Mouse (Mus musculus): ENCODE measurements around the gene Cux1. TPM values are rescaled to one million over a fixed set of nuclear protein-coding genes. Genes with fewer than 3 reads are reported as not detected.

The Cux1 gene
- polyA plus RNA-seq, 1 experiment: 126 TPM

DNA sequence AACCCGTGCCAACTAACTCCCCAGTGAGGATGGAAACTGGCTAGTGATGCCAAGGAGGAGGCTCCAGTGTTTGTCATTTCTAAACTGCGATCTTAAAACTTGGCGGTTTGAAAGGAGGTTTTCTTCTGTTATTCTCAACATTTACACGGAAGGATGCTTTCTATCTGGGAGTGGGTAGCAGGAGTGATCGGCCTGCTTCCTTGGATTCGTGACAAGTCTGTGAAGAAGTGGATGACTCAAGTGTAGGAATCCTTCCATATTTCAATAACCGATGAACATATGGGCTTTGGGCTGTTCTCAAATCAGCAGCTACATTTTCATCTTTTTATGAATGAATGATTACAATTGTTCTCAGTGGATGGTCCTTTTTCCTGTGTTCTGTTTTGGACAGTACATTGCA lies 282.2 kb downstream of the Cux1 start:
- no peak overlapping the region for H3K4me3 ChIP-seq (ENCODE audit: insufficient read depth, low read depth, low read length)
- no peaks in the 10 kb centered on the region for H3K36me3 ChIP-seq (ENCODE audit: control insufficient read depth, insufficient read depth, low read length)
- 89% methylated on average over 7 of the region's 7 CpGs for WGBS
- no peak overlapping the region for H3K27ac ChIP-seq (ENCODE audit: insufficient read depth, low read depth, low read length)
- no peak for DNase-seq
- no peaks in the 10 kb centered on the region for H3K27me3 ChIP-seq (replicated peaks; ENCODE audit: control insufficient read depth, insufficient read depth, low read length)
- TF ChIP-seq CTCF (conservative IDR thresholded peaks at IDR 0.05; ENCODE audit: insufficient read depth, insufficient read length, low read depth, low read length) (no peak), POLR2A (IDR thresholded peaks at IDR 0.05; ENCODE audit: low read depth, low read length) (no peak)
- no peaks in the 10 kb centered on the region for H3K4me1 ChIP-seq (ENCODE audit: control insufficient read depth, insufficient read depth, low read length)

DNA sequence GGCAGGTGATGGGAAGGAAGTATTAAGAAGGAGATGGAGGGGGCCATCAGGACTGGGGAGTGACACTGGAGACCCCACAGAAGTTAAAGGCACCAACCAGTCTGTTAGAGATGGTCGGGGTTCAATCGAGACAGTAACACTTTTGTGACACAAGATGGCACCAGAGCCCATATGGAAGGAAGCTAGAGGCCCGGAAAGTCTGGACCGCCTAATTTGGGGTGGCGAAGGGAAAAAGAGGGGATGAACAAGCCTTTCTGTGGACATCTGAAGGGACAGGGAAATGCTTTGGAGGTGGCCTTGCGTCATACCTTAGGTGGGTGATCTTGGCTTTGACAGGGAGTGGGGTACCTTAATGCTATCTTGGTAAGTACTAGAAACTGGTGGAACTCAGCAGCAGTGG lies 285.9 kb downstream of the Cux1 start:
- no peak overlapping the region for H3K4me3 ChIP-seq (ENCODE audit: insufficient read depth, low read depth, low read length)
- peaks cover 4% of the 10 kb centered on the region; the same call in 1 of the 2 replicates for H3K36me3 ChIP-seq (ENCODE audit: control insufficient read depth, insufficient read depth, low read length)

DNA sequence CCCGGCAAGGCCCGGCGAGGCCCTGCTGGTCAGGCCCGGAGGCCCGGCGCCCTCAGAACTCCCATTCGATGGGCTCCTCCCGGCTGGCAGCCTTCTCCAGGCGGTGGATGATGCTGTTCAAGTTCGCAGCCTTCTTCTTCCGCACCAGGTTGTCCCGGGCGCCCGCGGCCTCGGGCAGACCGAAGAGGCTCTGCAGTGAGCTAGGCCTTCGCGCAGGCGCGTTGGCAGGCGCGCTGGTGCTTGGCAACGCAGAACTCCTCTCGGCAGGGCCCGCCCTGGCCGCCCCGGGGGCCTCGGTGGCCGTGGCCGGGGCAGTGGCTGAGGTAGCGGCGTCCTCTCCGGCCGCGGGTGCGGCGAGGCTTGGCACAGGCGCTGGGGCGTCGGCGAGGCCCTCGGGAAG lies 292.6 kb downstream of the Cux1 start:
- no peaks in the 10 kb centered on the region for H3K27me3 ChIP-seq (replicated peaks; ENCODE audit: control insufficient read depth, insufficient read depth, low read length)
- no peak for TF ChIP-seq POLR2A (IDR thresholded peaks at IDR 0.05; ENCODE audit: low read depth, low read length)
- no peak for TF ChIP-seq CTCF (conservative IDR thresholded peaks at IDR 0.05; ENCODE audit: insufficient read depth, insufficient read length, low read depth, low read length)
- H3K4me3 ChIP-seq (ENCODE audit: insufficient read depth, low read depth, low read length): no peak overlapping the region
- DNase-seq: no peak
- 89% methylated on average over 43 of the region's 43 CpGs for WGBS
- H3K27ac ChIP-seq (ENCODE audit: insufficient read depth, low read depth, low read length): no peak overlapping the region
- peaks cover 10% of the 10 kb centered on the region for H3K36me3 ChIP-seq (ENCODE audit: control insufficient read depth, insufficient read depth, low read length)
- no peaks in the 10 kb centered on the region for H3K4me1 ChIP-seq (ENCODE audit: control insufficient read depth, insufficient read depth, low read length)

More for the DNA sequence above, 285.9 kb downstream of the Cux1 start:
- H3K27me3 ChIP-seq (replicated peaks; ENCODE audit: control insufficient read depth, insufficient read depth, low read length): no peaks in the 10 kb centered on the region
- H3K4me1 ChIP-seq (ENCODE audit: control insufficient read depth, insufficient read depth, low read length): no peaks in the 10 kb centered on the region
- DNase-seq: peak; percentile 17
- WGBS: 65% methylated on average over 6 of the region's 6 CpGs
- H3K27ac ChIP-seq (ENCODE audit: insufficient read depth, low read depth, low read length): no peak overlapping the region
- TF ChIP-seq POLR2A (IDR thresholded peaks at IDR 0.05; ENCODE audit: low read depth, low read length) (no peak), CTCF (conservative IDR thresholded peaks at IDR 0.05; ENCODE audit: insufficient read depth, insufficient read length, low read depth, low read length) (peak; percentile 45)

DNA sequence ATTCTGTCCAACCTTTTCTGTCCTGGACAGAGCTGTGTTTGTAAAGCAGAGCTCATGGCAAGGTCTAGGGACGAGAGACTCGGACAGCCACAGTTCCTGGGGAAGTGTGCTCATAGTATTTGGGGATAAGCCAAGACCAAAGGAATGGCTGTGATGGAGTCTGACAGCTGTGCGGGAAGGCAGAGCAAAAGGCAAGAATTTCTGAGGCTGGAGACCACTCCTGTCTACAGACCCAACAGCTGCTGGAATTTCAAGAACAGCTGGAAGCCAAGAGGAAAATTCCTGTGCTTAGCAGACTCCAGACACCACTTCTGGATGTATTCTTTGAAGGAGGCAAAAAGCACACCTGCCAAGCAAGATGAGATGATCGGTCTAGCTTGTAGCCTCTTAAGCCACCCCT lies 297.4 kb downstream of the Cux1 start:
- TF ChIP-seq CTCF (conservative IDR thresholded peaks at IDR 0.05; ENCODE audit: insufficient read depth, insufficient read length, low read depth, low read length) (no peak), POLR2A (IDR thresholded peaks at IDR 0.05; ENCODE audit: low read depth, low read length) (no peak)
- DNase-seq: no peak
- 67% methylated on average over 4 of the region's 4 CpGs for WGBS
- Histone ChIP-seq H3K4me1 (ENCODE audit: control insufficient read depth, insufficient read depth, low read length) (no peaks in the 10 kb centered on the region), H3K4me3 (ENCODE audit: insufficient read depth, low read depth, low read length) (no peak overlapping the region), H3K27me3 (replicated peaks; ENCODE audit: control insufficient read depth, insufficient read depth, low read length) (no peaks in the 10 kb centered on the region), H3K36me3 (ENCODE audit: control insufficient read depth, insufficient read depth, low read length) (peaks cover 5% of the 10 kb centered on the region), H3K27ac (ENCODE audit: insufficient read depth, low read depth, low read length) (no peak overlapping the region)

DNA sequence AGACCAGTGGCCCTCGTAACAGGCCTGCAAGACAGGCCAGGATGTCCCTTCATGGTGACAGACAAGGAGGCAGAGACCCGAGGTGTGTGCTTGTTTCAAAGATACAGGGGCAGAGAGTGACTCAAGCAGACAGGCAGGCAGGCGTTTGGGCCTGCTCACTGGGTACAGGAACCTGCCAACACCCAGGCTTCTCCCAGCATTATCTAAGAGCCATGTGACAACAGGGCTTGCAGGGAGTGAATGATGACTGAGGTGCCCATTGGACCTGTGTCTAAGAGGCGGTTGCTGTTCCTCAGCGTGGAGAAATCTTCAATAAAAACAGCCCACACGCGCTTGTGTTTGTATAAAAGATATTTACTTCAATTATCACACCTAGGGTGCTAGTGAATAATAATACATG lies 301.2 kb downstream of the Cux1 start:
- H3K27ac ChIP-seq (ENCODE audit: insufficient read depth, low read depth, low read length): no peak overlapping the region
- DNase-seq: no peak
- no peaks in the 10 kb centered on the region for H3K27me3 ChIP-seq (replicated peaks; ENCODE audit: control insufficient read depth, insufficient read depth, low read length)
- no peaks in the 10 kb centered on the region for H3K36me3 ChIP-seq (ENCODE audit: control insufficient read depth, insufficient read depth, low read length)
- TF ChIP-seq CTCF (conservative IDR thresholded peaks at IDR 0.05; ENCODE audit: insufficient read depth, insufficient read length, low read depth, low read length): no peak
- no peak for TF ChIP-seq POLR2A (IDR thresholded peaks at IDR 0.05; ENCODE audit: low read depth, low read length)
- no peak overlapping the region for H3K4me3 ChIP-seq (ENCODE audit: insufficient read depth, low read depth, low read length)
- 84% methylated on average over 7 of the region's 7 CpGs for WGBS
- no peaks in the 10 kb centered on the region for H3K4me1 ChIP-seq (ENCODE audit: control insufficient read depth, insufficient read depth, low read length)

DNA sequence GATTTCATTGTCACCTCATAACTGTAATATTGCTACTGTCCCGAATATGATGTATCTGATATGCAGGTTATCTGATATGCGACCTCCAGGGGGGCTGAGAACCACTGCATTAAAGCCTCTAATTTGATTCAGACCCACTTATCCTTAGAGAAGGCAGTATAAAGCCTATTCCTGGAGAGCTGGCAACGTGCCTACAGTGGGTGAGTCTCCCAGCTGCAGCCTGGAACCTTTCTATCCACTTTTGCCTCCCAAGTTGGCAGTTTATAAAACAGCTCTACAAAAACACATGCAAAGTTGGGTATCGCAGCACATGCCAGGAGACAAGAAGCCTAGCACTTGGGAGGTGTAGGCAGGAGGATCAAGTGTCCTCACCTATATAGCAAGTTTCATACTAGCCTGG lies 303.9 kb downstream of the Cux1 start:
- Histone ChIP-seq H3K27ac (ENCODE audit: insufficient read depth, low read depth, low read length) (no peak overlapping the region), H3K4me1 (ENCODE audit: control insufficient read depth, insufficient read depth, low read length) (no peaks in the 10 kb centered on the region), H3K36me3 (ENCODE audit: control insufficient read depth, insufficient read depth, low read length) (no peaks in the 10 kb centered on the region), H3K4me3 (ENCODE audit: insufficient read depth, low read depth, low read length) (no peak overlapping the region), H3K27me3 (replicated peaks; ENCODE audit: control insufficient read depth, insufficient read depth, low read length) (no peaks in the 10 kb centered on the region)
- 86% methylated on average over 4 of the region's 4 CpGs for WGBS
- no peak for DNase-seq
- TF ChIP-seq CTCF (conservative IDR thresholded peaks at IDR 0.05; ENCODE audit: insufficient read depth, insufficient read length, low read depth, low read length) (no peak), POLR2A (IDR thresholded peaks at IDR 0.05; ENCODE audit: low read depth, low read length) (no peak)

DNA sequence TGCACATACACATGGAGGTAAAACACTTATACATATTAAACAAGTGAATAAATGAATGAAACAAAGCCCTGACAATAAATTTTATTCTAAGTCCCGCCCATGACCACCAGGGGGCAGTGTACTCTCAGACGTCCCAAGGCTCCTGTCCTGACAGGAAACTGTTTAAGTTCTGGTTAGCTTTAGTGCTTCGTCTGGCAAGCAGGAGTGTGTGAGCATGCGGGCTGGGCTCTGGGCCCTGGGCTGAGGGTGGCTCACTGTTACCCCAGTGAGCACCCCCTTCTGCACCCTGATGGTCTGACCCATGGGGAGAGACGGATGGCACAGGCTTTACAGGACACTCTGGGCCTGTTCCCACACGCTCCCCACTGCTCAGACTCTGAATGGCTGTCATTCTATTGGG lies 308.4 kb downstream of the Cux1 start:
- H3K4me3 ChIP-seq (ENCODE audit: insufficient read depth, low read depth, low read length): no peak overlapping the region
- 31% methylated on average over 6 of the region's 6 CpGs for WGBS
- TF ChIP-seq CTCF (conservative IDR thresholded peaks at IDR 0.05; ENCODE audit: insufficient read depth, insufficient read length, low read depth, low read length) (peak; percentile 77), POLR2A (IDR thresholded peaks at IDR 0.05; ENCODE audit: low read depth, low read length) (no peak)
- peak; percentile 59 for DNase-seq
- H3K4me1 ChIP-seq (ENCODE audit: control insufficient read depth, insufficient read depth, low read length): no peaks in the 10 kb centered on the region
- H3K27ac ChIP-seq (ENCODE audit: insufficient read depth, low read depth, low read length): no peak overlapping the region
- no peaks in the 10 kb centered on the region for H3K27me3 ChIP-seq (replicated peaks; ENCODE audit: control insufficient read depth, insufficient read depth, low read length)
- no peaks in the 10 kb centered on the region; the same call in 1 of the 2 replicates for H3K36me3 ChIP-seq (ENCODE audit: control insufficient read depth, insufficient read depth, low read length)
